Mouse (Mus musculus): ENCODE measurements at regions not wholly inside any gene's neighbourhood (a gene's known extent, or its start where the extent isn't known, plus 50 kb on each side); places are given as distances from the start of the nearest gene placed in this dataset.
A peak's percentile ranks its signal among the peaks of the same experiment; 100 is the strongest.

GRCm38 (mm10) chr13:90644216-90644615 is 260.9 kb downstream of the Atp6ap1l start:
- Histone ChIP-seq H3K4me1 (ENCODE audit: control insufficient read depth, insufficient read depth, low read length) (peaks cover 5% of the 10 kb centered on the region), H3K4me3 (ENCODE audit: insufficient read depth, low read length) (no peak overlapping the region), H3K27ac (ENCODE audit: insufficient read depth, low read length) (no peak overlapping the region)
- no peak for TF ChIP-seq CTCF (IDR thresholded peaks at IDR 0.05; ENCODE audit: borderline replicate concordance, insufficient read depth, low read length)
- no peak for TF ChIP-seq POLR2A (IDR thresholded peaks at IDR 0.05; ENCODE audit: low read depth, low read length)

- H3K27ac ChIP-seq (ENCODE audit: insufficient read depth, low read length), result no peak overlapping the region
- no peak overlapping the region for H3K4me3 ChIP-seq (ENCODE audit: insufficient read depth, low read length)
- TF ChIP-seq POLR2A (IDR thresholded peaks at IDR 0.05; ENCODE audit: low read depth, low read length), result no peak
- no peak for TF ChIP-seq CTCF (IDR thresholded peaks at IDR 0.05; ENCODE audit: borderline replicate concordance, insufficient read depth, low read length)
- H3K4me1 ChIP-seq (ENCODE audit: control insufficient read depth, insufficient read depth, low read length), result peaks cover 5% of the 10 kb centered on the region
Measured at GRCm38 (mm10) chr13:90643575-90644215, 261.5 kb downstream of the Atp6ap1l start.

- Histone ChIP-seq H3K27ac (ENCODE audit: insufficient read depth, low read length) (no peak overlapping the region), H3K4me1 (ENCODE audit: control insufficient read depth, insufficient read depth, low read length) (peaks cover 5% of the 10 kb centered on the region), H3K4me3 (ENCODE audit: insufficient read depth, low read length) (no peak overlapping the region)
- TF ChIP-seq CTCF (IDR thresholded peaks at IDR 0.05; ENCODE audit: borderline replicate concordance, insufficient read depth, low read length) (no peak), POLR2A (IDR thresholded peaks at IDR 0.05; ENCODE audit: low read depth, low read length) (no peak)
Measured at GRCm38 (mm10) chr13:90643109-90643508, 262.0 kb downstream of the Atp6ap1l start.

GRCm38 (mm10) chr13:90642206-90642823 is 262.8 kb downstream of the Atp6ap1l start:
- TF ChIP-seq CTCF (IDR thresholded peaks at IDR 0.05; ENCODE audit: borderline replicate concordance, insufficient read depth, low read length) (no peak), POLR2A (IDR thresholded peaks at IDR 0.05; ENCODE audit: low read depth, low read length) (no peak)
- H3K4me1 ChIP-seq (ENCODE audit: control insufficient read depth, insufficient read depth, low read length), result peaks cover 5% of the 10 kb centered on the region
- H3K27ac ChIP-seq (ENCODE audit: insufficient read depth, low read length), result peak overlapping the region; percentile 45
- H3K4me3 ChIP-seq (ENCODE audit: insufficient read depth, low read length), result no peak overlapping the region
